Mouse (Mus musculus): ENCODE data around the gene Apoh.
A peak's percentile ranks its signal among the peaks of the same experiment; 100 is the strongest.

The Apoh gene

DNA sequence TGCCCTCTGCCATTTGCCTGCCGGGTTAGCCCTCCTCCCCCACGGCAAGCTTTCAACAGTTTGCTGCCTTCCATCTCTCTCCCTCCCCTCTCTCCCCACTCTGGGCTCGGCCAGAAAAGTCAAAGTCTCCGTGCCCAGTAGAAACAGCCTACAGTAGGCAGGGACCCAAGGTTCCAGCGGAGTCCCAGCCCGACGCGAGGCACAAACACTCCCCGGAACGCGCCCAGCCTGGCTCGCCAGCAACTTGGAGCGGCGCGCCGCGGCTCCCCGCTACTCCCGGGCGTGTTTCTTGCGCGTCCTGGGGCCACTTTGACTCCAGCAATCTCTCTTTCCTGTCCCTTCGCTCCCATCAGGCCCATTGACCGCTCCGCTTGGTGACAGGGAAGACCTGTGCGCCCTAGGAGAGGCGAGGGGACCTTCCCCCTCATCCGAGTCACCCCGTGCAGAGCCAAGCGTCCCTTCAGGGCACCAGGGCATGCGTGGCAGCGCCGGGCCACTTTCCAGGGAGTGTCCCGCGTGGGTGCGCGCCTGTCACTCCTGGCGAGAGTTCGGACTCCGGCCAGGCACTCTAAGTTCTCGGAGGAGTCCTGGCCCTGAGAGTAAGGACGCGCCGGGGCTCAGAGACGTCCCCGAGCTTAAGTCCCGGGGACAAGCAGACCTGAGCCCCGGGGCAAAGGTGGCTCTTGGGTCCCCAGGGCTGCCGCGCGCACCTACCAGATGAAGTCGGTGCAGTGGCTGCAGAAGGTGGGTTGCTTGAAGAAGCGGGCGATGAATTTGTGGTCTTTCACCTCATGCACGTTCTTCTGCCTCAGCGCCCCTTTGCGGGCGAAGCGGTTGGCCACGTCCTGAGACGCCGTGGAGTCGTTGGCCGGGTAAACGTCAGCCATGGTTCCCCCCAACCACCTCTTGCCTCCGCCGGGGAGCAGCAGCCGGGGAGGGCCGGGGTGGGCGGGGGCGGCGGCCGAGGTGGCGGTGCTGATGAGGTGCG lies at the start of gene Apoh:
Gene Apoh (plus strand): TSS at position 574 of the 988 bp plus-strand sequence.
- peak; percentile 46 for DNase-seq

DNA sequence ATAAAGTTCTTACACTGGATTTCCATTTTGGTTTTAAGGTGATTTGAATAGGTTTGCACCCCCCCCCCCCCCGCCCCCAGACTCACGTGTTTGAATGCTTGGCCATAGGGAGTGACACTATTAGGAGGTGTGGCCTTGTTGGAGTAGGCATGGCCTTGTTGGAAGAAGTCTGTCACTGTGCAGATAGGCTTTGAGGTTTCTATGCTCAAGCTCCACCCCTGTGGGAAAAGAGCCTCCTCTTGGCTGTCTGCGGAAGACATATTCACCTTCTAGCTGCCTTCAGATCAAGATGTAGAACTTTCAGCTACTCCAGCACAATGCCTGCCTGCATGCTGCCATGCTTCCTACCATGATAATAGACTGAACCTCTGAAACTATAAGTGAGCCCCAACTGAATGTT lies 49.3 kb upstream of the Apoh start:
- no peak for DNase-seq

DNA sequence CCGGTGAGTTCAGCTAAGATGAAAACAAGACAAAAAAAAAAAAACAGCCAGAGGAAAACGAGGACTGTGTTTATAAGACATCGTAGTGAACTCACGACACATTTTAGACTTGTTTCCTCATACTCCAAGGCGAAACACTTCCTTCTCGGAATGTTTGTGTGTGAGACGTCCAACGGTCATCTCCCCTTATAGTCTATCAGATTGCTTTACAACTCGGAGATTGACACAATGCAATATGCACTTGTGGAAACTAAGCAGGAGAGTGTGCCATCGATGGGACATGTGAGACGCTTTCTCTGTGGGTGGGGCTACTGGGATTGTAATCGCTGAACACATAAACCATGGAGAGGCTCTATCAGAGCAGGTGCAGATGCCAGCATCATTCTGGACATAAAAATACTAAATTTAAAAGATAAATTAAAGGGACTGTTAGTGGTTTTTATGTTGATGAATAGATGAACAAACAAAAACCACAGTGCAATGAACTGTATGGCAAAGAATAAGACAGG lies 48.8 kb upstream of the Apoh start:
- DNase-seq = no peak

DNA sequence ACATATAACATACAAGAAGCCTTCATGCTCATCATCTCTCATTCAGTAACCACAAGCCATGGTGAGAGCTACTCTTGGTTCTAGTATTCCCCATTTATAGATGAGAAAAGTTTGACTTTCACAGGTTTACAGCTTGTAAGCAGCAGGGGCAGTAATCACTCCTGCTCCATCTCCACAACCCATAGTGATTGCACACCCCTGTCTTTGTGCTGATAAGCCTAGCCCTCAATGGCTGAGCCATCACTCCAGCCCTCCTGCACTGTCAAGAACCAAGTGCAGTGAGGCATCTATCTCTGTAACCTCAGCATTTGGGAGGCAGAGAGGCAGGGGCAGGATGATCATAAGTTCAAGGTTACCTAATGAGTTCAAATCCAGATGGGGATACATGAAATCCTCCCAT lies 47.8 kb upstream of the Apoh start:
- DNase-seq = no peak

DNA sequence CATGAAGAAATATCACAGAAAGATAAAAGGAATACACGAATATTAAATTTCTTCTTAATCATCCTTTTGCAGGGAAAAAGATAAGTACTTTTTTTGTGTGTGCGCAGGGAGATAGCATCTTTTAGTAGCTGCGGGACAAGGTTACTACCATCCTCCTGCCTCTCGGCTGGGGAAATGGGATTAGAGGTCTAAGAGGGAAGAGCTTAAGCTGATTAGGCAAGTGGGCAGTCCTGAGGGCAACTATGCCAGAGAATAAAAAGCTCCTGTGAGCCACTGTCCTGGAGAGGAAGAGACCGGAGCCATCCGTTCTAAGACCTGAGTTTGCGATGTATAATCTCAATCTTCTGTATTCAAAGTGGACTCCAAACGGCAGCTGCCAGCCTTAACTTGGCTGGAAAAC lies 45.2 kb upstream of the Apoh start:
- no peak for DNase-seq

DNA sequence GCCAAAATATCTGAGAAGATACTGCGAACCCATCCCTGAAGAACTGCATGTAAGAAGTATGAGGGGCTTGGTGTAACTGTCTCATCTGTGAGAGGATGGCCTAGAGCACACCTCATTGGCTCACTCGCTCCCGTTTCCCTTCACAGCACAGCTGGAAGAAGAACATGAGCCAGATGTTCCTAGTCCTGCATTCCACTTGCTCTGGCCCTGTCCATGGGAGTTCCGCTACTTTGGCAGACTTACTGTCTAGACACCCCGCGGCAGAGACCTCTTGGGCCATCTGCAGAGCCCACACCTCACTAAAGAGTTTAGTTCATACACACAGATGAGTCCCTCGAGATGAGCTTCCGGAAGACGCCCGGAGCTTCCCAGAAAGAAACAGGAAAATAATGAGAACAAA lies 43.2 kb upstream of the Apoh start:
- no peak for DNase-seq

DNA sequence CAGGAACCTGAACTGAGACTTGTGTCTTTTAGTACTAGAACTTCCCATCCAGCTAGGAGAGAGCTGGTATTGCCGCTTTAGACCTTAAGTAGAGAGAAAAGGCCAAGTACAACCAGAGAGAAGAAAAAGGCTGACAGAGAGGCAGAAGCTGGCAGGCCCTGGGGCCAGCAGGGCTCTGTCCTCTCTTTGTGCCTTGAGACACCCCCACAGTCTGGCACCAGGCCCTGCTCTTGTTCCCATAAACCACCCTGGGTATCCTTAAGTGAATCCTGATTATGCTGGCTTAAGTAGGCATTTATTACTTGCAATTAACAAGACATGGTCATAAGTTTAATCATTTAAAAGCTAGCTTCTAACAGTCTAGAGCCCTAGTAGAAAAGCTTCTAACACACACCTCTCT lies 42.7 kb upstream of the Apoh start:
- DNase-seq = no peak

DNA sequence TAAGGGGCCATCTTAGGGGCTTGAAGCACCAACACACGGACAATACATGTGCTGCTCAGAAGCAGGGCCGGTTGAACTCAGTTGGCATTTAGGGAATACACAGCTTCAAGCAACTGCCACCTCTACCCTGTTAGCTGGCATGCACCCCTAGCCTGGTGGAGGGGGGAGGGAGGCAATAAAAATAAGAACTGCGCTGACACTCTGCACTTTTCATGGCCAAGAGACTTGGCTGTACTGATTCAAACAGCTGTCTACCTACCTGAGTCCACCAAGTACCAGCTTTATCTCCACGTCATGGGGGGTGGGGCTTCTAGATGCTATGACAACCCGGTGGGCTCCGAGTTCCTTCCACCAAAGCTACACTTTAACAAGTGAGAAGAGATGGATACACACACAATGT lies 42.1 kb upstream of the Apoh start:
- DNase-seq = no peak

DNA sequence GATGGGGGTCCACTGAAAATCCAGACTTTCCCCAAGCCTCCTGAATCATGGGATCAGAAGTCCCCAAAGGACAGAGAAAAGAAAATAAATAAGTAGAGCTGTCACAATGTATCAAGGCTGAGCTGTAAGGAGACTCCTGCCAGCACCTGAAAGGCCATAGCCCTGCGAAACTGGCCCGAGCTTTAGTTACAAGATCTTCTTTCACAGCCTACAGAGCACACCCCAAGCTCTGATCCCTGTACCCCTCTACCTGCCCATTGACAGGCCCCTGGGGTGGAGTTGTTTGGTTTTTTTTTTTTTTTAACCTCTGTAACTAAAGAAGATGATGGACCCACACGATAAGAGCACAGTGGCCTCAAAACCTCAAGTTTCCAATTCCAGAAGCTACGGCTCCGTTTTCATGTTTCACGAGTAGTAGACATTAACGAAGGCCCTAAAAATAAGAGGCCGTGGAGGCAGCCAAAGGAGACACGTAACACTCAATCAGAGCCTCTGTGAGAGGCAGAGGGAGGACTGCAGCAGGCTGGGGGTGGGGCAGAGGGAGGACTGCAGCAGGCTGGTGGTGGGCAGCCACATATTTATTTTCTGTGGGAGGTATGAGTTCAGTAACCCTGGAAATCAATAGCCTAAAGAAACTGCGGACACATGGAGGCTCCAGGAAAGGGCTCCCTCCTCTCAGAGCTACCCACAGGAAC lies 41.2 kb upstream of the Apoh start:
- DNase-seq = no peak

DNA sequence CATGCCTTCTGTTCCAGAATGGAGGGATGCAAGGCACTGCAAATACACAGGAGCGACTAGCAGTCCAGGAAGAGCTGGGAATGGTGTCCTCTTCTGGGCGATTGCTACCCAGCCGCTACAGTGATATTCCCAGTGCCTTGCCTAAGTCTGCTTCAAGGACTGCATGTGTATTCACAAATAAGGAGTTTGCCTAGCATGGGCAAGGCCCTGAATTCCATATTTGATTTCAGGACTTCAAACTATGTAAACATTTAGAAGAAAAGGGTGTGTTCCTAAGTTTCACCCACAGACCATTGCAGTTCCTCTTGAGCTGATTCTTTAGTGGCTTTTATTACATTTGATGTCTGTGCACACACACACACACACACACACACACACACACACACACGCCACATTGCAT lies 39.4 kb upstream of the Apoh start:
- DNase-seq = no peak

DNA sequence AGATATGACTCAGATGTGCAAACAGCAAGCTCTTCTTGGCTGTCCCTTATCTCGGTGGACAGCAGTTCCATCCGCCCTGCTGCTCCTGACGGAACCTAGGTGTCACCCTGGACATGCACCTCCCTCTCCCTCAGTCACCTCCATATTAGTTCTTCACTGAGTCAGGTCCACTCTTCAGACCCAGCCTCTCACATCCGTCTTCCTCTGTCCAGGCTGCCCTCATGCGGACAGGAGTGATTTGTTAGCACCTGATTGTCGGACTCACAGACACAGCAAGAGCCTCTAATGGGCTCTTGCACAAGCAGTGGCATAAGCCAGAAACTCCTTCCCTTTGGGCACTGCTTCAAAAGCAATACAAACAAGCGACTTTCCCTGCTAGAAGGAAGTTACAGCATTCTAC lies 35.9 kb upstream of the Apoh start:
- DNase-seq = no peak

DNA sequence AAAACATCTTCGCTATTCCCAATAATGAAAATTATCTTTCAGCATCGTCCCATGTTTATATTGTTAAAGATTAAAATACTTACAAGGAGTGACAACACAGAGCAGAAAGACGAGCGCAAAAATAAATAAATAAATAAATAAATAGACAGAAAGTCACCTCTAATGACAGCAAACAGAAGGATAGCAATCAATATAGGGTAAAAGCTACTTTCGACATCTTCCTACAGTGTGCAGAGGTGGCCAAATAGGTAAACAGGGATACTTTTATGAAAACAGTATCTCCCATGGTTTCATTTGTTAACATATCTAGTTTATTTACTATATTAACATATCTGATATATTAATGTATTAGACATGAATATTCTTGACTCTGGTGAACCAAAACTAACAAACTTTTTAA lies 34.9 kb upstream of the Apoh start:
- DNase-seq = no peak

DNA sequence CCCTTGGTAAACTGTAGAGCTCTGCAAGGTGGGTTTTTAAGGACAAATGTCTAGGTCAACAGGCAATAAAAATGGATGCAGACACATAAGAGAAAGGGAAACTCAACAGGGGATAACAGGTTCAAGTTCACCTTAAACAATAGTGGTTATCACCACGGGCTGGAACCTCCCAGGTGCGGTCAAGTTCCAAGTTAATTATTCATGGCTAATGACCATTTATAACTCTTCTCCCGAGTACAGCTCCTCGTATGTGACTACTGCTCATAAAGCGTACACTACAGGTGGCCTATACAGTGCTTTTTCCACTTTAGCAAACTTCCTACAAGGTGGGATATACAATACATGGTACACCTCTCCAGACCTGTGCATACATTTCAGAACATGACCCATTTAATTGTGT lies 33.4 kb upstream of the Apoh start:
- DNase-seq = peak; percentile 14

DNA sequence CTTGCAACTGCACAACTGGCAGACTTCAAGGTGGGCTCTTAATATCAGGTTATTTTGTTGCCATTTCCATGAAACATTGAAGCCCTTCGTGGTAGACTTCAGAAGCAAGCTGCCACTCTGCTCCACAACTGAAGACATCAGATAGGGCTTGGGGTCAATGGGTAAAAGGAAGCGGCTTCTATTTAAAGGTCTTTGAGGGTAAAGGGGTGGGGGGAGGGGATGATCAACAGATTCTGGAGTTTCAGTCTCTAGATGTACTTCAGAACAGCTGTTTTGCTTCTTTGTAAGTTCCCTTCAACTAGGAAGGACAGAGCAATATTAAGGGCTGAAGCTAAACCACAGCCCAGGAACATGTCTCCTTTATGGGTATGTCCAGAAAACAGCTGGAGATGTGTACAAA lies 31.2 kb upstream of the Apoh start:
- DNase-seq = no peak

DNA sequence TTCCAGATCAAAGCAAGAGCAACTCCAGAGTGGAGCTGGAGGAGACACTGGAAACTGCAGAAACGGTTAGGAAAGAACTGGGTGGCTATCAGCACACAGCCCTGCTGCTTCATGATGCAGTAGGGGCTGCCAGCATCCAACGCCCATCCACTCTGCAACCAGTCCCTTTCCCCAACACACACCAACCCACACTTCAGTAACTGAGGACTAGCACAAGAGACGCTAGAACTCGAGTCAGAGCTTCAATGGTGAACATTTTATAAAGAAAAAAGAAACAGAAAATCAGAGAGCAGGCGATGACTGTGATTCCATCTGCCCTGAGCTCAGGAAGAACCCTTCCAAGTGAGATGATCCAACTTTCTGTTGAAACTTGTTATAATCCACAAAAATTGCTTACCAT lies 30.6 kb upstream of the Apoh start:
- DNase-seq = no peak

DNA sequence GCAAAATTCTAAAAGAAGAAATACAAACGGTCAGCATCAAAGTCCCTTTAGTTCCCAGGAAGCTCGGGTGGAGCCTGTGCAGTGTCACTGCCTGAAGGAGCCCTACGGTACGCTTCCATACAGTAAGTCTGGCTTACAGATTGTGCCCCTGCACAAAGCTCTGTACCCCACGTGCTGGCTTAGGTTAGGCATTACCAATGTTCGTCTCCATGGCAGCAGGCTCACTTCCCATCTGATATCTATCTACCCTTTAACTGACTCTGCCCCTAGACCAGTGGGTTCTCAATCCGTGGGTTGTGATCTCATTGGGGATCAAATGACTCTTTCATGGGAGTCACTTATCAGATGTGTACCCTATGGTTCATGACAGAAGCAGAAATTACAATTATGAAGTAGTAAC lies 27.4 kb upstream of the Apoh start:
- DNase-seq = no peak

DNA sequence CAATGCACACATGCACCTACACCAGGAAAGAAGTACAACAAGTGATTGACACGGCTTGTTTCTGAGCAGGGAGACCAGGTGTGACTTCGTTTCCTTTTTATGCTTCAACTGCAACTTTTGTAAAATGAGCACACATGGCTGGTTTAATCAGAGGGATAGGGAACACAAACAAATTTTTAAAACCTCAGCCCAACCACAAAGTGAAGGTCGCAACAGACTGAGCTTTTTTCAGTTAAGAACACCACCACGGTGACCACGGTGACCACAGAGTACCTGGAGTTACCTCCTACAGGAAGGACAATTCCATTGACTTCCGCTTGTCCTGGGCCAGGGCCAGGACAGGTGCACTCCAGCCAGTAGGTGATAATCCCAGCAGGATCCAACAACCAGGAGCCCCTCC lies 25.3 kb upstream of the Apoh start:
- DNase-seq = no peak

DNA sequence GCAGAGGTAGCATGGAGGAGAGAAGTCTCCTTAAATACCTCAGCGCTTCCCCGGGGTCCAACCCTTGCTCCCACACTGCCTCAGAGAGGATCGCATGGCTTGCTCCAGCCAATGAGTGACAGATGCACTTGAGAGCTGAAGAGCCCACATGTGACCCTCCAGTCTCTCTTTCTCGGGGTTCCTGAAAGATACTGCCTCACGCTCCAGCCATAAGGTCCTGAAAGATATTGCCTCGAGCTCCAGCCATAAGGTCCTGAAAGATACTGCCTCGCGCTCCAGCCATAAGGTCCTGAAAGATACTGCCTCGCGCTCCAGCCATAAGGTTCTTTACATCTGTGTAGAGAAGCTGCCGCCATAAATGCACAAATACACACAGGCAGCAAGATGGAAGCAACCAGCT lies 24.0 kb upstream of the Apoh start:
- DNase-seq = no peak

DNA sequence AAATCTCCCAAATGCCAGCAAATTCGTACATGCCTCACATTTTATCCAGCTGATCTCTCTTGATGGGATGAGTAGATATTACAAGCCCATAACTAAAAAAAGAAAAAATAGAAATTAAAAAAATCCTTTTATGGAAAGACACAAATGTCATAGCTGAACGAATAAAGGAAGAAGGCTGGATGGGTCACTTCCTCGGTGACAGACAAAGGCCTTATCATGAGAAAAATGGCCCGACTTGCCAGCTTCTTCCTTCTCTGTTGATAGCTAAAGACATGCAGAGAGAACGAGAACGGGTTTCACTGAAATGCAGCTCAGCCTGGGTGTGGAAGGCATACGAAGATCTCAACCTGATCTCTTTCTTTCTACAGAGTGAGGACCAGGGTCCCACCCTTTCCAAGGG lies 22.6 kb upstream of the Apoh start:
- DNase-seq = no peak

DNA sequence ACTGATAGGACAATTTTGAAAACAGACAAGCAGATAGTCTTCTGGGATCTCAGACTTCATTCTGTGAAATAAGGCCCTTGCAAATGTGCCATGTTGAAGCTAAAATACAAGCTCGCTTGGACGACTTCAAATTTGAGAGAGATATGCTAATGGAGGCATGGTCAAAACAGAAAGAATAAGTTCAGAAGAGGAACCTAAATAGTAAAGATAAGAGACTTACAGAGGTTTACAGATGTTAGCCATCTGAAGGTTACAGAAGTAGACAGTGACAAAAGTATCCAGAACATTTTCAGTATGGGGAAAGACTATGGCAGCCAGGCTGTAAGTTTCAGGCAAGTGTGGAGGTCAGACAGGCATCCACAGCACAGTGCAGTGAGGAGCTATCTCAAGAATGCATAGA lies 21.0 kb upstream of the Apoh start:
- DNase-seq = no peak

DNA sequence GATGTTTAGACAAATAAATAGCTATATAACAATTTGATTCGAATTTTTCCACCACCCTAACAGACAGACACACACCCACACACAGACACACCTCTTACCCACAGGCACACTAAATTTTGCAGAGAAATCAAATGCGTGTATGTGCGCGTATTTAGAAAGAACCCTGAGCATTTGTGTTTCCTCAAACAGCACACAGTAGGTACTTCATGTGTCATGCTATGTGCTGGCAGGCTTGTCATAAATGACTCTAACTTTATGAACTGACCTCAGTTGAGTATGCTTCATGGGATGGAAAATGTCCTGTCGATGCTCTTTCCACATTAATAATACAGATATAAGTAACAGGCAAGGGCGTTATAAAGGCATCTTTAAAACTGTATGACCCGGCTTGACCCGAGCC lies 17.2 kb upstream of the Apoh start:
- DNase-seq = no peak

DNA sequence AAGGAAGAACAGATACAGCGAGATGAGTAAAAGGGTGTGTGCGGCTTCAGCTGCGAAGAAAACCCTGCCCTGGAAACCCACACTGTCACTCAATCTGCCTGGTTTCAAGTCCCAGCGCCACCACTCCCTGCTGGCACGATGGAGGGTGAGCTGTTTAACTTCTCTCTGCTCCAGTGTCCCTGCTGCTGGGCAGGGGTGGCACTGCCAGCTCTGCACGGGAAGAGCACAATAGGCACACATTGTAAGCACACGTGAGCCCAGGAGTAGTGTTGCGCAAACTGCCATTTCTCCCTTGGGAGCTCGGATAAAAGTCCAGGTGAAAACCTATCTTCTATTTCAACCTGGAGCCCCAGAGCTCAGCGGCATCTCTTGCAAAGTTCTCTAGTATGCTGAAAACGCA lies 12.3 kb upstream of the Apoh start:
- DNase-seq = no peak

DNA sequence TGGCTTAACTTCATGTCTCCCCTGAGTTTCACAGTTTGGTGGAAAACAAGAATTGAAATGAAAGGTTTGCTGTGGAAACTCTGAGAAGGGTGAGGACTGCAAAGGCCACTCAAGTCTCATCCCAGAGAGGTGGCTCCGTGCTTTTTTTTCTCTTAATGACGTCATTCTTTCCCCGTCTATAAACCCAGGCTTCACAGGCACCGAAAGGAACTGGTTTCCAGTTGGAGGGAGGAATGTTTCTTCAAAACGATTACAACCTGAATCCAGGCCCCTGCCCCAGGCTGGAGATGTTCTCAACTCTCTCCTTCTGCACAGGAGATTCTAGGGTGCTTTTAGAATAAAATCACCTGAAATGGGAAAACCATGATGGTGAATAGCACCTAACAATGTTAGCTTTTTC lies 10.1 kb upstream of the Apoh start:
- no peak for DNase-seq

All from kidney, adult 11 months (tissue).